Mouse (Mus musculus) kidney, adult 2 months (tissue): Measurements from ENCODE around the gene Luzp2.

Experiments used
- CTCF ChIP-seq: fragments of 200-500 bp; conservative IDR thresholded peaks from 2 replicates; pipeline ENCODE4 v1.5.1; 2011; ENCODE audit warnings: low read depth, mild to moderate bottlenecking, control low read depth, low read length, moderate library complexity, mixed read lengths; ENCODE audit not compliant: insufficient read depth, insufficient read length
- POLR2A ChIP-seq: fragments of 200-500 bp; IDR thresholded peaks from one replicate; pipeline ENCODE4 v1.6.1; 2011; ENCODE audit warnings: low read depth, low read length, control low read depth

- TF ChIP-seq CTCF (no peak), POLR2A (no peak)
These were observed 78.7 kb downstream of the Luzp2 start for GRCm38 (mm10) chr7:54914030-54914429.
